Mouse (Mus musculus) midbrain, embryonic 11.5 days (tissue): ENCODE measurements around the gene Gchfr. TPM values are rescaled to one million over a fixed set of nuclear protein-coding genes. Genes with fewer than 3 reads are reported as not detected.
A peak's percentile ranks its signal among the peaks of the same experiment; 100 is the strongest.

Experiments
- ATAC-seq: fragments of 200-750 bp; cut with Nextera tagmentation; 2 replicates; pipeline ENCODE4 v1.8.0; 2017; ENCODE audit warnings: moderate TSS enrichment, moderate library complexity; ENCODE audit not compliant: low FRiP score
- DNase-seq: peaks from one replicate; pipeline ENCODE4 v3.0.0; 2015; ENCODE audit warnings: low spot score; ENCODE audit errors: missing footprints
- H3K27ac ChIP-seq: fragments of 300-500 bp; sonication (generic); 2 replicates; pipeline ENCODE4 v1.5.1; 2014; ENCODE audit warnings: low read depth, low read length
- H3K27me3 ChIP-seq: fragments of 300-500 bp; sonication (generic); 2 replicates; pipeline ENCODE4 v1.6.1; 2014; ENCODE audit warnings: mild to moderate bottlenecking, low read length, moderate library complexity, mixed read lengths; ENCODE audit not compliant: control insufficient read depth, insufficient read depth
- H3K36me3 ChIP-seq: fragments of 300-500 bp; sonication (generic); 2 replicates; pipeline ENCODE4 v1.6.1; 2014; ENCODE audit warnings: mild to moderate bottlenecking, low read length, moderate library complexity, mixed read lengths; ENCODE audit not compliant: control insufficient read depth, insufficient read depth
- H3K4me1 ChIP-seq: fragments of 300-500 bp; sonication (generic); 2 replicates; pipeline ENCODE4 v1.6.1; 2014; ENCODE audit warnings: low read length; ENCODE audit not compliant: control insufficient read depth, insufficient read depth
- H3K4me2 ChIP-seq: fragments of 300-500 bp; sonication (generic); 2 replicates; pipeline ENCODE4 v1.6.1; 2014; ENCODE audit warnings: mild to moderate bottlenecking, moderate library complexity
- H3K4me3 ChIP-seq: fragments of 300-500 bp; sonication (generic); 2 replicates; pipeline ENCODE4 v1.5.1; 2014; ENCODE audit warnings: low read depth, low read length
- H3K9ac ChIP-seq: fragments of 300-500 bp; sonication (generic); 2 replicates; pipeline ENCODE4 v1.6.1; 2014; ENCODE audit warnings: low read length
- H3K9me3 ChIP-seq: fragments of 300-500 bp; sonication (generic); 2 replicates; pipeline ENCODE4 v1.6.1; 2016; ENCODE audit warnings: low read length; ENCODE audit not compliant: control insufficient read depth
- WGBS: fragments of 180-500 bp; shearing (Covaris S2); extraction: QIAGEN DNeasy Blood & Tissue Kit; methylation state at CpG from one replicate; pipeline ENCODE4 v1.1.7; 2014; 5-methylcytosine and 5-hydroxymethylcytosine counted together
- polyA plus RNA-seq: library from polyadenylated mRNA; unstranded; fragments of >200 nt; fragmentation: Nextera tagmentation; extraction: Ambion mirVana; gene quantifications from 2 replicates; pipeline ENCODE4 v1.2.1, GENCODE M21; 2014

Gene Gchfr
- polyA plus RNA-seq, 1 experiment from 2014 or later = 2.5 TPM

- WGBS = 8% methylated on average over 34 of the region's 34 CpGs
- no peaks in the 10 kb centered on the region for H3K9me3 ChIP-seq
- H3K27me3 ChIP-seq = no peaks in the 10 kb centered on the region
- peak overlapping the region; percentile 96 for H3K4me3 ChIP-seq
- ATAC-seq = no peak; the same call in 1 of the 2 replicates
- H3K9ac ChIP-seq = peak overlapping the region; percentile 90
- peaks cover 2% of the 10 kb centered on the region; the same call in 1 of the 2 replicates for H3K36me3 ChIP-seq
- peak overlapping the region; percentile 91 for H3K4me2 ChIP-seq
- no peak for DNase-seq
- H3K27ac ChIP-seq = no peak overlapping the region
- peaks cover 9% of the 10 kb centered on the region for H3K4me1 ChIP-seq
Measured at GRCm38 (mm10) chr2:119156081-119156680, 11.4 kb upstream of the Gchfr start.

GRCm38 (mm10) chr2:119156681-119157572 is 10.6 kb upstream of the Gchfr start, which contains the start of gene Rmdn3:
TSS of gene Rmdn3 (minus strand) at chr2:119157034.
- H3K36me3 ChIP-seq = peaks cover 2% of the 10 kb centered on the region; the same call in 1 of the 2 replicates
- H3K4me2 ChIP-seq = peak within 1 kb of the TSS; percentile 91
- H3K27me3 ChIP-seq = no peaks in the 10 kb centered on the region
- WGBS = 1% methylated on average over 57 of the region's 57 CpGs
- peak within 1 kb of the TSS; percentile 96 for H3K4me3 ChIP-seq
- H3K27ac ChIP-seq = no peak within 1 kb of the TSS; the same call in 1 of the 2 replicates
- peaks cover 9% of the 10 kb centered on the region for H3K4me1 ChIP-seq
- no peaks in the 10 kb centered on the region for H3K9me3 ChIP-seq
- ATAC-seq (peak; percentile 93), DNase-seq (peak; percentile 99)
- H3K9ac ChIP-seq = peak within 1 kb of the TSS; percentile 90

GRCm38 (mm10) chr2:119157836-119158235 is 9.7 kb upstream of the Gchfr start:
- Histone ChIP-seq H3K27me3 (no peaks in the 10 kb centered on the region), H3K4me3 (no peak overlapping the region), H3K9me3 (no peaks in the 10 kb centered on the region), H3K36me3 (peaks cover 2% of the 10 kb centered on the region; the same call in 1 of the 2 replicates), H3K4me1 (peaks cover 9% of the 10 kb centered on the region), H3K27ac (no peak overlapping the region), H3K9ac (no peak overlapping the region), H3K4me2 (no peak overlapping the region)
- DNase-seq = no peak
- ATAC-seq = no peak

GRCm38 (mm10) chr2:119161247-119161646 is 6.3 kb upstream of the Gchfr start:
- no peak for DNase-seq
- peaks cover 6% of the 10 kb centered on the region for H3K27me3 ChIP-seq
- H3K9me3 ChIP-seq = no peaks in the 10 kb centered on the region
- H3K4me1 ChIP-seq = peaks cover 3% of the 10 kb centered on the region; the same call in 1 of the 2 replicates
- no peak overlapping the region for H3K4me3 ChIP-seq
- H3K4me2 ChIP-seq = no peak overlapping the region
- no peak for ATAC-seq
- H3K9ac ChIP-seq = no peak overlapping the region
- 43% methylated on average over 2 of the region's 2 CpGs for WGBS
- no peak overlapping the region for H3K27ac ChIP-seq
- H3K36me3 ChIP-seq = no peaks in the 10 kb centered on the region

GRCm38 (mm10) chr2:119163135-119163534 is 4.4 kb upstream of the Gchfr start:
- Histone ChIP-seq H3K9me3 (no peaks in the 10 kb centered on the region), H3K27me3 (peaks cover 22% of the 10 kb centered on the region), H3K4me1 (peaks cover 11% of the 10 kb centered on the region), H3K27ac (no peak overlapping the region), H3K9ac (no peak overlapping the region), H3K36me3 (no peaks in the 10 kb centered on the region), H3K4me2 (no peak overlapping the region), H3K4me3 (no peak overlapping the region)
- DNase-seq (peak; percentile 28), ATAC-seq (no peak)
- WGBS = 73% methylated on average over 3 of the region's 3 CpGs

- WGBS = 89% methylated on average over 4 of the region's 4 CpGs
- Histone ChIP-seq H3K36me3 (no peaks in the 10 kb centered on the region), H3K9ac (no peak overlapping the region), H3K27ac (no peak overlapping the region), H3K9me3 (no peaks in the 10 kb centered on the region), H3K4me1 (peaks cover 11% of the 10 kb centered on the region), H3K4me3 (no peak overlapping the region), H3K27me3 (peaks cover 23% of the 10 kb centered on the region), H3K4me2 (no peak overlapping the region)
- DNase-seq (no peak), ATAC-seq (no peak)
Measured at GRCm38 (mm10) chr2:119163999-119164398, 3.6 kb upstream of the Gchfr start.

- Histone ChIP-seq H3K27me3 (peaks cover 25% of the 10 kb centered on the region), H3K4me3 (no peak overlapping the region), H3K27ac (no peak overlapping the region), H3K9ac (no peak overlapping the region), H3K36me3 (no peaks in the 10 kb centered on the region), H3K4me2 (no peak overlapping the region), H3K4me1 (peaks cover 11% of the 10 kb centered on the region), H3K9me3 (no peaks in the 10 kb centered on the region)
- DNase-seq (no peak), ATAC-seq (no peak)
Measured at GRCm38 (mm10) chr2:119165401-119165800, 2.2 kb upstream of the Gchfr start.

GRCm38 (mm10) chr2:119167866-119168256 is 288 bp downstream of the Gchfr start:
- Histone ChIP-seq H3K27ac (no peak overlapping the region), H3K27me3 (peaks cover 25% of the 10 kb centered on the region), H3K36me3 (no peaks in the 10 kb centered on the region), H3K4me1 (peaks cover 13% of the 10 kb centered on the region), H3K4me2 (peak overlapping the region; percentile 98), H3K4me3 (peak overlapping the region; percentile 37), H3K9ac (peak overlapping the region; percentile 54), H3K9me3 (no peaks in the 10 kb centered on the region)
- DNase-seq (no peak), ATAC-seq (peak; percentile 35)
- 2% methylated on average over 26 of the region's 26 CpGs for WGBS

- H3K9me3 ChIP-seq = no peaks in the 10 kb centered on the region
- 75% methylated on average over 2 of the region's 2 CpGs for WGBS
- H3K4me2 ChIP-seq = no peak overlapping the region
- H3K27ac ChIP-seq = no peak overlapping the region
- DNase-seq (peak; percentile 76), ATAC-seq (no peak)
- no peaks in the 10 kb centered on the region for H3K36me3 ChIP-seq
- peaks cover 21% of the 10 kb centered on the region for H3K4me1 ChIP-seq
- no peak overlapping the region for H3K4me3 ChIP-seq
- peaks cover 25% of the 10 kb centered on the region for H3K27me3 ChIP-seq
- H3K9ac ChIP-seq = no peak overlapping the region
Measured at GRCm38 (mm10) chr2:119170282-119170681, 2.7 kb downstream of the Gchfr start.
